Mouse (Mus musculus): Measurements from ENCODE around the gene Trim38. TPM values are rescaled to one million over a fixed set of nuclear protein-coding genes. Genes with fewer than 3 reads are reported as not detected.

The Trim38 gene
- total RNA-seq, 1 experiment from 2014 or later: 0.33 TPM

DNA sequence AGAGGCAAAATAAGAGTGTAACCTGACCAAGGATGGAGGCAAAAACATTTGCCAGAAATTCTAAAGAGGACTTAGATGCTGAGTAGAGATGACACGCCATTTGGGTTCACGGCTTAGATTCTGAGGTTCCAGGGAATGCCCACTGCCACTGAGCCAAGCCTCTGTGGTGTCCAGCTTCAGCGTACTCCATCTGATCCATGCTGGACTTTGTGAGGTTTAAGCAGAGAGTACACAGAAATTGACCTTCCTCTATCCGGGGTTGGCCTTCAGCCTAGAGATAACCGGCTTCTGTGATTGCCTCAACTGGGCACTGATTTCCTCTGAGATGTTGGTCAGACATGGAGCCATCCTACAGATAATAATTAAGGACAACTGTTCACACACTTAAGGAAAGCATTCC is 66.9 kb downstream of the Trim38 start:
- no peak for DNase-seq

DNA sequence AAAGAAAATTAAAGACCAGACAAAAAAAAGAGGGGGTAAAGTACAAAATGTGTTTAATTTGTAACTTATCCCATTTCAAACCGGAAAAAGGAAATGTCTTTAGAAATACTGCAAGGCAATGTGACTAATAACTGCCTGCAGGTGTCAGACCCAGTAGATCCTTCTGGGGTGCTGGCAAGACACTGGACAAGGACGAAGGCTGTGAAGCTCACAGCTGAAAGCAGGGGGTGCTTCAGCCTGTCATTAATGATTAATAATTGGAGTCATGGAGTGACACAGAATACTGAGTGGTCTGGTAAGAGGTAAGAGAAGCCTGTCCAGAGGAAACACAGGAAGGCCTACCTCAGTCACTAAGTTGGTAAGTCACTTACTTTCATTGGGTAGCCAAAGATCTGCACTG is 69.6 kb downstream of the Trim38 start, which contains the start of gene Slc17a3:
TSS of gene Slc17a3 (plus strand) at position 127 of the 400 bp plus-strand sequence.
- DNase-seq: no peak

Small RNA genes lying within 50 kb of the gene (microRNA-seq; reads per million reads assigned to microRNA genes)
- gene Gm44314 (0 reads per million in 2 experiments), gene Gm44484 (0 reads per million in 2 experiments)

Other genes with a start within 250 kb of the Trim38 start
- gene Hist1h4h, start 238.9 kb upstream of the Trim38 start, total RNA-seq (2021): 474 and 516 TPM in 2 replicates
- gene Hist1h2af, start 236.0 kb upstream of the Trim38 start, total RNA-seq (2021): 63.3 and 106 TPM in 2 replicates
- 24.0 and 39.4 TPM in 2 replicates for gene Hist1h3g, start 234.5 kb upstream of the Trim38 start, total RNA-seq (2021)
- 6.6 and 6.8 TPM in 2 replicates for gene Hist1h2bh, start 226.5 kb upstream of the Trim38 start, total RNA-seq (2021)
- gene Hist1h3f, start 225.9 kb upstream of the Trim38 start, total RNA-seq (2021): 33.9 and 36.7 TPM in 2 replicates
- gene Hist1h4f, start 218.3 kb upstream of the Trim38 start, total RNA-seq (2021): 127 and 189 TPM in 2 replicates
- 9.5 TPM in 2 replicates for gene Hist1h1d, start 216.7 kb upstream of the Trim38 start, total RNA-seq (2021)
- 66.8 and 86.4 TPM in 2 replicates for gene Hist1h3e, start 207.5 kb upstream of the Trim38 start, total RNA-seq (2021)
- gene Hist1h2ae, start 198.7 kb upstream of the Trim38 start, total RNA-seq (2021): 14.5 and 15.5 TPM in 2 replicates
- gene Hist1h2bg, start 198.5 kb upstream of the Trim38 start, total RNA-seq (2021): 106 and 130 TPM in 2 replicates
- gene Hist1h2bf, start 195.7 kb upstream of the Trim38 start, total RNA-seq (2021): 61.2 and 62.9 TPM in 2 replicates
- 2.3 and 9.6 TPM in 2 replicates for gene Hist1h2ad, start 195.5 kb upstream of the Trim38 start, total RNA-seq (2021)
- gene Hist1h3d, start 194.2 kb upstream of the Trim38 start, total RNA-seq (2021): 12.9 and 16.6 TPM in 2 replicates
- gene Hist1h4d, start 188.3 kb upstream of the Trim38 start, total RNA-seq (2021): 174 and 185 TPM in 2 replicates
- 18.6 and 18.8 TPM in 2 replicates for gene Hist1h2be, start 148.8 kb upstream of the Trim38 start, total RNA-seq (2021)
- gene Hist1h1e, start 147.4 kb upstream of the Trim38 start, total RNA-seq (2021): 102 and 118 TPM in 2 replicates
- 3.5 and 4.3 TPM in 2 replicates for gene Hist1h2ac, start 86.0 kb upstream of the Trim38 start, total RNA-seq (2021)
- 193 and 227 TPM in 2 replicates for gene Hist1h2bc, start 85.7 kb upstream of the Trim38 start, total RNA-seq (2021)
- gene Hist1h1t, start 74.1 kb upstream of the Trim38 start, total RNA-seq (2021): not detected in 2 replicates
- 97.6 and 116 TPM in 2 replicates for gene Hist1h4c, start 71.5 kb upstream of the Trim38 start, total RNA-seq (2021)
- gene Hfe, start 59.1 kb upstream of the Trim38 start, total RNA-seq (2021): 37.3 and 49.1 TPM in 2 replicates
- 248 and 316 TPM in 2 replicates for gene Hist1h1c, start 31.1 kb upstream of the Trim38 start, total RNA-seq (2021)
- 33.0 and 40.6 TPM in 2 replicates for gene Hist1h3c, start 24.3 kb upstream of the Trim38 start, total RNA-seq (2021)
- gene Hist1h2bb, start 23.2 kb upstream of the Trim38 start, total RNA-seq (2021): 56.1 and 68.8 TPM in 2 replicates
- gene Hist1h2ab, start 18.8 kb upstream of the Trim38 start, total RNA-seq (2021): 76.6 and 90.4 TPM in 2 replicates
- gene Hist1h3b, start 17.6 kb upstream of the Trim38 start, total RNA-seq (2021): 94.0 and 112 TPM in 2 replicates
- gene Hist1h4b, start 12.9 kb upstream of the Trim38 start, total RNA-seq (2021): 127 and 163 TPM in 2 replicates
- gene Hist1h4a, start 8.7 kb upstream of the Trim38 start, total RNA-seq (2021): 73.8 and 80.4 TPM in 2 replicates
- 78.8 and 80.4 TPM in 2 replicates for gene Hist1h3a, start 7.5 kb upstream of the Trim38 start, total RNA-seq (2021)
- gene Hist1h1a, start 6.2 kb upstream of the Trim38 start, total RNA-seq (2021): 76.4 and 84.2 TPM in 2 replicates
- gene Slc17a2, start 37.1 kb downstream of the Trim38 start, total RNA-seq (2021): 0.81 TPM in 1 of 2 replicates, not detected in the other
- 0.38 and 0.46 TPM in 2 replicates for gene Slc17a3, start 69.5 kb downstream of the Trim38 start, total RNA-seq (2021)
- gene Slc17a1, start 97.8 kb downstream of the Trim38 start, total RNA-seq (2021): not detected in 2 replicates
- gene Slc17a4, start 145.1 kb downstream of the Trim38 start, total RNA-seq (2021): 0.30 TPM in 1 of 2 replicates, not detected in the other
- not detected in 2 replicates for gene Hist1h2ba, start 164.2 kb downstream of the Trim38 start, total RNA-seq (2021)
- gene Hist1h2aa, start 164.5 kb downstream of the Trim38 start, total RNA-seq (2021): not detected in 2 replicates
- gene Scgn, start 221.3 kb downstream of the Trim38 start, total RNA-seq (2021): 0.90 and 2.9 TPM in 2 replicates

Measured in adrenal gland, postnatal 25 days (tissue).